Mouse (Mus musculus): ENCODE data around the gene Emc3. TPM values are rescaled to one million over a fixed set of nuclear protein-coding genes. Genes with fewer than 3 reads are reported as not detected.

The Emc3 gene
- polyA plus RNA-seq, 1 experiment = 59.7 TPM

DNA sequence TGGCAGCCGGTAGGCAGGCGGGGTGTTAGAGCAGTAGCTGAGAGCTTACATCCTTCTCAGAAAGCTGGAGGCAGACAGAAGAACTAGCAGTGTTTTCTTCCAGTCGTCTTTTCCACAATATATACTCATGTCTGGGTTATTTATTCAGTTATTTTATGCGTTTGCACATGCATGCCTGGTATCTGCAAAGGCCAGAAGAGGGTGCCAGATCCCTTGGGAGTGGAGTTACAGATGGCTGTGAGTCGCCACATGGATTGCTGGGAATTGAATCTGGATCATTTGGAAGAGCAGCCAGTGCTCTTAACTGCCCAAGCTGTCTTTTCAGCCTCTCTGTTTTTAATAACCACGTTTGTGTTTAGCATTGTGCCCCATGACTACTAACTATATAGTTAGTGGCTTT lies 10.2 kb upstream of the Emc3 start:
- WGBS = 91% methylated on average over 6 of the region's 6 CpGs
- no peaks in the 10 kb centered on the region for H3K36me3 ChIP-seq (ENCODE audit: control insufficient read depth, insufficient read depth, low read length)
- TF ChIP-seq CTCF (IDR thresholded peaks at IDR 0.05; ENCODE audit: borderline replicate concordance, control insufficient read depth, extremely low read depth, insufficient read depth, low read length, poor library complexity) (no peak), POLR2A (IDR thresholded peaks at IDR 0.05; ENCODE audit: control insufficient read depth, extremely low read depth, insufficient read depth, low read length, poor library complexity) (no peak)
- H3K27ac ChIP-seq (ENCODE audit: control insufficient read depth, insufficient read depth, low read length) = no peak overlapping the region
- no peaks in the 10 kb centered on the region for H3K4me1 ChIP-seq (replicated peaks; ENCODE audit: control insufficient read depth, insufficient read depth, low read length)
- H3K27me3 ChIP-seq (ENCODE audit: control insufficient read depth, insufficient read depth, low read length) = no peaks in the 10 kb centered on the region
- no peak overlapping the region for H3K4me3 ChIP-seq (ENCODE audit: control insufficient read depth, insufficient read depth, low read length)
- DNase-seq = no peak

- Histone ChIP-seq H3K36me3 (ENCODE audit: control insufficient read depth, insufficient read depth, low read length) (no peaks in the 10 kb centered on the region), H3K4me3 (ENCODE audit: control insufficient read depth, insufficient read depth, low read length) (no peak overlapping the region), H3K27me3 (ENCODE audit: control insufficient read depth, insufficient read depth, low read length) (no peaks in the 10 kb centered on the region), H3K4me1 (replicated peaks; ENCODE audit: control insufficient read depth, insufficient read depth, low read length) (peaks cover 9% of the 10 kb centered on the region), H3K27ac (ENCODE audit: control insufficient read depth, insufficient read depth, low read length) (no peak overlapping the region)
- no peak for DNase-seq
- TF ChIP-seq POLR2A (IDR thresholded peaks at IDR 0.05; ENCODE audit: control insufficient read depth, extremely low read depth, insufficient read depth, low read length, poor library complexity) = no peak
- WGBS = 91% methylated on average over 7 of the region's 7 CpGs
Measured at GRCm38 (mm10) chr6:113534886-113535285, 3.4 kb upstream of the Emc3 start.

GRCm38 (mm10) chr6:113531840-113532404 lies 470 bp upstream of the Emc3 start:
- peak overlapping the region; percentile 77 for H3K4me3 ChIP-seq (ENCODE audit: control insufficient read depth, insufficient read depth, low read length)
- H3K36me3 ChIP-seq (ENCODE audit: control insufficient read depth, insufficient read depth, low read length) = no peaks in the 10 kb centered on the region
- H3K27ac ChIP-seq (ENCODE audit: control insufficient read depth, insufficient read depth, low read length) = no peak overlapping the region
- peaks cover 11% of the 10 kb centered on the region for H3K4me1 ChIP-seq (replicated peaks; ENCODE audit: control insufficient read depth, insufficient read depth, low read length)
- DNase-seq = no peak
- 9% methylated on average over 7 of the region's 7 CpGs for WGBS
- TF ChIP-seq CTCF (IDR thresholded peaks at IDR 0.05; ENCODE audit: borderline replicate concordance, control insufficient read depth, extremely low read depth, insufficient read depth, low read length, poor library complexity) (no peak), POLR2A (IDR thresholded peaks at IDR 0.05; ENCODE audit: control insufficient read depth, extremely low read depth, insufficient read depth, low read length, poor library complexity) (no peak)
- H3K27me3 ChIP-seq (ENCODE audit: control insufficient read depth, insufficient read depth, low read length) = no peaks in the 10 kb centered on the region

DNA sequence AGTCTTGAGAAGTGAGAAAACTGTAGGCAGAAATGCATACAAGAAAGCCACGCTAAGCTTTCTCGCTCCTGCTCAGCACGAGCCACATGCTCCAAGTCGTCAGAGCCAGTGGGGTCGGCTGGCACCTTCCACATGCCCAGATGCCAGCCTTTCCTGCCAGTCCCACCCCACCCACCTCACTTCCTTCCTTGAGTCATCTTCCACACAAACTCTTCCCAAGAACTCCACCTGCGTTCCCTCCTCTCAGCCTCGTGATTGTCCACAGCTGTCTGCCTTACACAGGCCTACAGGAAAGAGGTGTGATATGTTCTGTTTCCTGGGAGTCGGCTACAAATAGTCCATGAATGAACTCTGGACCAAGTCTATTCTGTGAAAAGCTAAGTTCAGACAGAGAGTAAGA lies 8.0 kb downstream of the Emc3 start:
- H3K4me3 ChIP-seq (ENCODE audit: control insufficient read depth, insufficient read depth, low read length) = no peak overlapping the region
- WGBS = 54% methylated on average over 8 of the region's 8 CpGs
- no peak overlapping the region for H3K27ac ChIP-seq (ENCODE audit: control insufficient read depth, insufficient read depth, low read length)
- TF ChIP-seq CTCF (IDR thresholded peaks at IDR 0.05; ENCODE audit: borderline replicate concordance, control insufficient read depth, extremely low read depth, insufficient read depth, low read length, poor library complexity) = no peak
- no peak for TF ChIP-seq POLR2A (IDR thresholded peaks at IDR 0.05; ENCODE audit: control insufficient read depth, extremely low read depth, insufficient read depth, low read length, poor library complexity)
- no peak for DNase-seq
- peaks cover 2% of the 10 kb centered on the region for H3K4me1 ChIP-seq (replicated peaks; ENCODE audit: control insufficient read depth, insufficient read depth, low read length)
- H3K27me3 ChIP-seq (ENCODE audit: control insufficient read depth, insufficient read depth, low read length) = no peaks in the 10 kb centered on the region
- peaks cover 41% of the 10 kb centered on the region for H3K36me3 ChIP-seq (ENCODE audit: control insufficient read depth, insufficient read depth, low read length)

- WGBS = 90% methylated on average over 1 of the region's 1 CpGs
- H3K27ac ChIP-seq (ENCODE audit: control insufficient read depth, insufficient read depth, low read length) = no peak overlapping the region
- peaks cover 12% of the 10 kb centered on the region for H3K4me1 ChIP-seq (replicated peaks; ENCODE audit: control insufficient read depth, insufficient read depth, low read length)
- no peak for DNase-seq
- no peak overlapping the region for H3K4me3 ChIP-seq (ENCODE audit: control insufficient read depth, insufficient read depth, low read length)
- no peaks in the 10 kb centered on the region for H3K27me3 ChIP-seq (ENCODE audit: control insufficient read depth, insufficient read depth, low read length)
- TF ChIP-seq POLR2A (IDR thresholded peaks at IDR 0.05; ENCODE audit: control insufficient read depth, extremely low read depth, insufficient read depth, low read length, poor library complexity) (no peak), CTCF (IDR thresholded peaks at IDR 0.05; ENCODE audit: borderline replicate concordance, control insufficient read depth, extremely low read depth, insufficient read depth, low read length, poor library complexity) (no peak)
- H3K36me3 ChIP-seq (ENCODE audit: control insufficient read depth, insufficient read depth, low read length) = peaks cover 42% of the 10 kb centered on the region
Measured at GRCm38 (mm10) chr6:113522310-113522709, 9.1 kb downstream of the Emc3 start.

GRCm38 (mm10) chr6:113517434-113518080 lies 13.9 kb downstream of the Emc3 start:
- H3K27ac ChIP-seq (ENCODE audit: control insufficient read depth, insufficient read depth, low read length) = peak overlapping the region; percentile 94
- H3K4me3 ChIP-seq (ENCODE audit: control insufficient read depth, insufficient read depth, low read length) = peak overlapping the region; percentile 3; the same call in 1 of the 2 replicates
- peaks cover 70% of the 10 kb centered on the region for H3K36me3 ChIP-seq (ENCODE audit: control insufficient read depth, insufficient read depth, low read length)
- H3K4me1 ChIP-seq (replicated peaks; ENCODE audit: control insufficient read depth, insufficient read depth, low read length) = peaks cover 20% of the 10 kb centered on the region
- no peaks in the 10 kb centered on the region for H3K27me3 ChIP-seq (ENCODE audit: control insufficient read depth, insufficient read depth, low read length)
- TF ChIP-seq POLR2A (IDR thresholded peaks at IDR 0.05; ENCODE audit: control insufficient read depth, extremely low read depth, insufficient read depth, low read length, poor library complexity) = no peak
- no peak for TF ChIP-seq CTCF (IDR thresholded peaks at IDR 0.05; ENCODE audit: borderline replicate concordance, control insufficient read depth, extremely low read depth, insufficient read depth, low read length, poor library complexity)
- DNase-seq = peak; percentile 55
- WGBS = 4% methylated on average over 8 of the region's 8 CpGs

Measured in thymus, adult 2 months (tissue).